In the genomic region with DNA sequence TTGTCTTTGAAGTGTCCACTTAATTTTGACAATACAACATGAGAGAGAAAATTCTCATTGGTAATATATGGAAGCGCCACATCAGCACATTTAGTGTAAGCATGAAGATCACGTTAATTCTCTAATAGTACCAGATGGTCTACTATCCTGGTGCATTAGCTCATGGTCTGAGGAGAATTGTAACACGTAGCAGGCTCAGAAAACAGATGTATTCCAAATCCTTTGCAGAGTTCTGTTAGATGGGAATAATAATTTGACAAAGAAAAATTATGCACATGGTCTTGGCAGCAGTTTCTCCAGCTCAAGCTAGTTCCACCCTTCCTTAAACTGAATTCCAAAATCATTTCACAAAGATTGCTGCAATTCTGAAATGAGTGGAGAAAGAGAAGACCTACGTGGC, we compare ENCODE assay signal across 18 mouse cellular contexts. TPM values are rescaled to one million over a fixed set of nuclear protein-coding genes. Genes with fewer than 3 reads are reported as not detected.
DNase-seq lines count a peak whose midpoint lies in the region; ATAC-seq lines count a peak whose summit lies in the region.
"Had no signal": no experiment of that assay in that cellular context is flagged by ENCODE, and none has a peak within 500 bp of the region (broad histone marks: within the 10 kb centered on the region; RNA-seq: fewer than 3 reads in every experiment).

No protein-coding gene starts in this region.

- no peak overlapping the region for H3K9ac ChIP-seq in heart, embryonic 15.5 days
- no peak overlapping the region for H3K9ac ChIP-seq in intestine, embryonic 15.5 days
- H3K9ac ChIP-seq: forebrain, embryonic 12.5 days; hindbrain, embryonic 15.5 days; limb, embryonic 13.5 days had no signal

- DNase-seq in heart, embryonic 10.5 days (ENCODE audit: low spot score) = no peak
- peak; percentile 21 for DNase-seq in lung, postnatal 25 days (ENCODE audit: low spot score)
- DNase-seq in lung, postnatal 14 days = no peak
- DNase-seq in urinary bladder, adult 18-20 months (ENCODE audit: low spot score in 2 of 2) = no peak
- DNase-seq: cerebellum, adult 9-10 months; heart, postnatal 36 days; kidney, adult 2 months; kidney, postnatal 14 days; layer of hippocampus, adult 9-11 months; right cerebral cortex, postnatal 25 days; thymus, adult 18-20 months had no signal

- no peak for ATAC-seq in heart, embryonic 15.5 days (replicated peaks; ENCODE audit: insufficient number of reproducible peaks, insufficient read depth, low FRiP score, low read depth)
- peak; percentile 59 for ATAC-seq in intestine, embryonic 15.5 days
- no peak for ATAC-seq in frontal cortex, adult (ENCODE audit: low TSS enrichment)

- no peak overlapping the region for H3K4me2 ChIP-seq in heart, embryonic 15.5 days
- no peak overlapping the region for H3K4me2 ChIP-seq in intestine, embryonic 15.5 days (replicated peaks)
- H3K4me2 ChIP-seq: forebrain, embryonic 12.5 days; hindbrain, embryonic 15.5 days; limb, embryonic 13.5 days had no signal

- H3K4me1 ChIP-seq in heart, embryonic 15.5 days (replicated peaks) = no peaks in the 10 kb centered on the region
- H3K4me1 ChIP-seq in heart, embryonic 10.5 days = no peaks in the 10 kb centered on the region
- no peaks in the 10 kb centered on the region for H3K4me1 ChIP-seq in intestine, embryonic 15.5 days (replicated peaks)
- H3K4me1 ChIP-seq: forebrain, embryonic 12.5 days; hindbrain, embryonic 15.5 days; limb, embryonic 13.5 days; midbrain, embryonic 10.5 days had no signal

- no peaks in the 10 kb centered on the region for H3K36me3 ChIP-seq in heart, embryonic 15.5 days
- H3K36me3 ChIP-seq in heart, embryonic 10.5 days = no peaks in the 10 kb centered on the region
- H3K36me3 ChIP-seq in intestine, embryonic 15.5 days = no peaks in the 10 kb centered on the region
- H3K36me3 ChIP-seq: forebrain, embryonic 12.5 days; hindbrain, embryonic 15.5 days; limb, embryonic 13.5 days; midbrain, embryonic 10.5 days had no signal

- WGBS in heart, embryonic 15.5 days = 66% methylated on average over 4 of the region's 4 CpGs
- 80% methylated on average over 4 of the region's 4 CpGs for WGBS in heart, embryonic 10.5 days
- 49% methylated on average over 4 of the region's 4 CpGs for WGBS in intestine, embryonic 15.5 days

- no peak overlapping the region for H3K4me3 ChIP-seq in heart, embryonic 15.5 days
- H3K4me3 ChIP-seq in heart, embryonic 10.5 days = no peak overlapping the region
- no peak overlapping the region for H3K4me3 ChIP-seq in intestine, embryonic 15.5 days (replicated peaks)
- H3K4me3 ChIP-seq: forebrain, embryonic 12.5 days; hindbrain, embryonic 15.5 days; limb, embryonic 13.5 days; midbrain, embryonic 10.5 days had no signal

- H3K9me3 ChIP-seq in heart, embryonic 15.5 days (replicated peaks) = no peaks in the 10 kb centered on the region
- H3K9me3 ChIP-seq in heart, embryonic 10.5 days = no peaks in the 10 kb centered on the region
- no peaks in the 10 kb centered on the region for H3K9me3 ChIP-seq in intestine, embryonic 15.5 days
- H3K9me3 ChIP-seq: forebrain, embryonic 12.5 days; hindbrain, embryonic 15.5 days; limb, embryonic 13.5 days; midbrain, embryonic 10.5 days had no signal

- H3K27me3 ChIP-seq in heart, embryonic 15.5 days = no peaks in the 10 kb centered on the region
- H3K27me3 ChIP-seq in heart, embryonic 10.5 days (ENCODE audit: insufficient read depth, poor library complexity, severe bottlenecking) = no peaks in the 10 kb centered on the region
- no peaks in the 10 kb centered on the region for H3K27me3 ChIP-seq in intestine, embryonic 15.5 days (replicated peaks)
- H3K27me3 ChIP-seq: forebrain, embryonic 12.5 days; hindbrain, embryonic 15.5 days; limb, embryonic 13.5 days had no signal

- peak overlapping the region; percentile 37; the same call in 1 of the 2 replicates for H3K27ac ChIP-seq in heart, embryonic 15.5 days
- H3K27ac ChIP-seq in heart, embryonic 10.5 days = no peak overlapping the region
- H3K27ac ChIP-seq in intestine, embryonic 15.5 days = no peak overlapping the region
- H3K27ac ChIP-seq: forebrain, embryonic 12.5 days; hindbrain, embryonic 15.5 days; limb, embryonic 13.5 days; midbrain, embryonic 10.5 days had no signal

RNA-seq across cellular contexts. Expression of gene Col3a1, which starts 21.3 kb away (rescaled TPM):
- polyA plus RNA-seq in heart, embryonic 15.5 days (2015; fragmentation: Nextera tagmentation; extraction: Ambion mirVana) = 1,051 and 1,364 TPM in 2 replicates
- polyA plus RNA-seq in heart, embryonic 10.5 days (2016; fragmentation: Nextera tagmentation; extraction: Ambion mirVana) = 305 and 439 TPM in 2 replicates
- 1,565 and 1,737 TPM in 2 replicates for polyA plus RNA-seq in intestine, embryonic 15.5 days (2015; fragmentation: Nextera tagmentation; extraction: Ambion mirVana)
